Mouse (Mus musculus) megakaryocyte, embryonic 14.5 days (primary cell): ENCODE measurements at regions not wholly inside any gene's neighbourhood (a gene's known extent, or its start where the extent isn't known, plus 50 kb on each side); places are given as distances from the start of the nearest gene placed in this dataset.

Source experiments
- H3K27me3 ChIP-seq: replicated peaks from 2 replicates; pipeline ENCODE3; 2012; ENCODE audit warnings: inconsistent platforms
- H3K36me3 ChIP-seq: replicated peaks from 2 replicates; pipeline ENCODE3; 2012; ENCODE audit warnings: low read length, inconsistent platforms, mixed read lengths
- H3K4me1 ChIP-seq: 2 replicates; pipeline ENCODE4 v1.6.1; 2012; ENCODE audit warnings: inconsistent platforms
- H3K4me3 ChIP-seq: replicated peaks from 2 replicates; pipeline ENCODE3; 2012; ENCODE audit warnings: moderate library complexity, mild to moderate bottlenecking, inconsistent platforms
- H3K9me3 ChIP-seq: 2 replicates; pipeline ENCODE4 v1.6.1; 2012; ENCODE audit warnings: inconsistent platforms
- FLI1 ChIP-seq: IDR thresholded peaks from 2 replicates; pipeline ENCODE4 v1.6.1; 2012; ENCODE audit warnings: low read length, inconsistent platforms, mixed read lengths
- GATA1 ChIP-seq: IDR thresholded peaks from 3 replicates; pipeline ENCODE4 v1.6.1; 2012; ENCODE audit warnings: mixed read lengths, low read length, inconsistent platforms, borderline replicate concordance

DNA sequence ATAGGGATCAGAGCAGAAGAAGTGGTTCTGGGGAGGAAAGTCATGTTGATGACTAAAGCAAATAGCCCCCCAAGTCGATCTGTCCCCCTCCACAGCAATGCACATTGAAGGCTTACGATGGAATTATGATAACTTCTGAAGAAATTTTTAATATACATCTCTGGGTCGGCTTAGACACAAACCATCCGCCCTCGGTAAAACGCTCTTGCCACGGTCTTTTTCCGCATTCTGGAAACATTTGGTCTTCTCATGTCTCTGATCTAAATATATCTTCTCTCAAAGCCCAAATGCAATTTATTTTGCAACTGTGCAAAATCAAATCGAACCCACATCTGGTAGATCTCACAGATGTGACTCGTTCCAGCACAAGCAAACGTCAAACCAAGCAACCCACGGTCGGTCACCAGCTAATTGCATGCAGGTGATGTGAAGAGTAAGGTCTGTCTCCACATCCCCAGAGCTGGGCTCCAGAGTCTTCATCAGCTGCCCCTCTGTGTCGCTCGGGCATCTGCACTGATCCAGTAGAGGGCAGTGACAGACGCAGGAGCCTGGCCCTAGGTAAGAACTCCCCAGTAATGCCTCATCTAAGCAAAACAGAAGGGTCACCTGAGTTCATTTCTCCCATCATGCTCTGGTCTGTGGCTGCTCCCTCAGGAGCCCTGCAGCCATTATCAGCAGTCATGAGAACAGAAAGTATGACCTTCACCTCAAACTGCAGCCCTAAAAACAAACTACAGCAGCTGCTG lies 79.5 kb upstream of the Gm47985 start:
- Histone ChIP-seq H3K4me3 (no peak overlapping the region), H3K4me1 (peaks cover 6% of the 10 kb centered on the region), H3K9me3 (no peaks in the 10 kb centered on the region), H3K27me3 (no peaks in the 10 kb centered on the region), H3K36me3 (no peaks in the 10 kb centered on the region)
- no peak for TF ChIP-seq GATA1

DNA sequence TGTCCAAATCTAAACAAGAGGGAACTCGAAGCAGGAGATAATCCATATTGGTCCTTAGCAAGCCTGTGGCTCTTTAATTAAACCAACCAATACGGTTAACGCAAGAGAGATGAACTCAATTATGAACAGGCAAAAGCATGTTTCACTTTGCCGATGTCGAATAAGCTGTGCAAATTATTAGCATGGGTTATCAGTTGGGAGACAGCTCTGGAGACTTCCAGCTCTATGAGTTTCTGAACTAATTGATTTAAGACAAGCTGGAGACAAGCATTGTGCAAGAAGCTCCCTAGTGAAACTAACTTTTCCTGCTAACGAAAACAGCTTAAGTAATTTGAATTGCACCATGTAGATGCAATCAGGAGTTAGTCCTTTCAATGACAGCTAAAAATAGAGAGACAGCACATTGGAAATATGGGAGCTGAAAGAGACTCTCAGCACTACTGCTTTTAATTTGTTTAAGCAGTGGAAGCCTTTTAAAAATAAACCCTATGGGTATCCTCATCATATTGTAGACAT lies 78.8 kb upstream of the Gm47985 start:
- TF ChIP-seq FLI1 (no peak), GATA1 (no peak)
- Histone ChIP-seq H3K4me3 (no peak overlapping the region), H3K4me1 (peaks cover 6% of the 10 kb centered on the region), H3K9me3 (no peaks in the 10 kb centered on the region), H3K36me3 (no peaks in the 10 kb centered on the region), H3K27me3 (no peaks in the 10 kb centered on the region)

DNA sequence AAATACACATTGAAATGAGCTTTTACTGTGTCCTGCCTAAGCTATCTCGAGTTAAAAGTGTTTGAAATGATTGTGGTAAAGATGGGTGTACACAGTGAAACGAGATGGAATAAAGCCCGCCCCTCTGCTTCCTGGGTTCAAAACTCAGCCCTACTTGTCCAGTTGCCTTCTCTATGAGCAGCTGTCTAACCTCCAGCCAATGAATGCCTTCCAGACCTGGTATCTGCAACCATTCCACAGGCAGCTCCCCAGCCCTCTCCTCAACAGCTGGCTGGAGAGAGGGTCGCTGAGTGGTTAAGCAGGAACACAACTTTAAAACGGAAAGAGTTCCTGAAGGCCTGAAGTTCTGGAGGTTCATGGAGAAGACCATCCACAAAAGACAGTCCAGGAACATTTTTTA lies 78.0 kb upstream of the Gm47985 start:
- Histone ChIP-seq H3K27me3 (no peaks in the 10 kb centered on the region), H3K9me3 (no peaks in the 10 kb centered on the region), H3K4me1 (peaks cover 6% of the 10 kb centered on the region), H3K4me3 (no peak overlapping the region), H3K36me3 (no peaks in the 10 kb centered on the region)
- no peak for TF ChIP-seq GATA1
- TF ChIP-seq FLI1, result no peak

DNA sequence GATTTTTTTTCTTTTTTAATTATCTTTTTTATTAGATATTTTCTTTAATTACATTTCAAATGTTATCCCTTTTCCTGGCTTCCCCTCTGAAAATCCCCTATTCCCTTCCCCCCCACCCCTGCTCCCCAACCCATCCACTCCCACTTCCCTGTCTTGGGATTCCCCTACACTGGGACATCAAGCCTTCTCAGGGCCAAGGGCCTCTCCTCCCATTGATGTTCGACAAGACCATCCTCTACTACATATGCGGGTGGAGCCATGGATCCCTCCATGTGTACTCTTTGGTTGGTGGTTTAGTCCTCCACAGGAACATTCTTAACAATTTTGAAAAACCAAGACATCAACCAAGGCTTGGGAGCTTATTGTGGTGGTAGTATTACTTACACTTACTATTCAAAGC lies 77.5 kb upstream of the Gm47985 start:
- Histone ChIP-seq H3K27me3 (no peaks in the 10 kb centered on the region), H3K9me3 (no peaks in the 10 kb centered on the region), H3K4me1 (peaks cover 6% of the 10 kb centered on the region), H3K4me3 (no peak overlapping the region), H3K36me3 (no peaks in the 10 kb centered on the region)
- TF ChIP-seq FLI1, result no peak
- TF ChIP-seq GATA1, result no peak

DNA sequence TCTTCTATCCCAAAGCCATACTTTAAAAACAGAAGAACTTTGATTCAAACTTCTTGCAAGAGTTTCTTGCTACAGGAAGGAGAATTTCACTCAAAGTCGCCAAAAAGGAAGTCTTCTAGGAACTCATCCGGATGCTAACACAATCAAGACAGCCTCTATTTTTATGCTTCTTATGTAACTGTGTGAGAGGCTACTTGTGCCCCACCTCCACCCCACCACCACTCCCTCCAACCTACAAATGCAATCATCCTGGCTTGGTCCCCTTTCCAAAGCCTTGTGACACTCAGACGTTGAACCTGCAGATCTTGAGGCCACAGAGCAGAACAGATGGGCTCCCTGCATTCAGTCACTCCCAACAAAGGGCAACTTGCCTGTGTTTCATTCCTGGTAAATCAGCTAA lies 77.1 kb upstream of the Gm47985 start:
- H3K4me1 ChIP-seq, result peaks cover 6% of the 10 kb centered on the region
- no peaks in the 10 kb centered on the region for H3K27me3 ChIP-seq
- no peak for TF ChIP-seq FLI1
- no peak for TF ChIP-seq GATA1
- H3K9me3 ChIP-seq, result no peaks in the 10 kb centered on the region
- H3K36me3 ChIP-seq, result no peaks in the 10 kb centered on the region
- H3K4me3 ChIP-seq, result no peak overlapping the region

DNA sequence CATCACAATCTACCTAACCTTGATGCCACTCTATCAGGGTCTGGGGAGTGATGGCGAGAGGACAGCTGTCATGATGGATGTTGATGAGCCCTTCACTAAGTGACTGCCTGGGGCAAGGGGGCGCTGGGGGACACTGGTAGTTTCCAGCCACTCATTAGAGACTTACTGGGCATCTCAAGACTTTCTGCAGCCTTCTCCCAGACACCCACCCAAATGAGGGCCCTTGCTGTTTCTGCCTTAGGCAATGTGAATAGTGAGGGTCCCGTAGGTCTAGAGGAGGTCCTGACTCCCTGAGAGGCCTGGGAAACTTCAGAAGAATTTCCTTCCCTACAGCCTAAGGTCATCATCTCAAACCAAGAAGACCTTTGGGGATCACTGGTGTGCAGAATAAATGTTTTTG lies 74.9 kb upstream of the Gm47985 start:
- H3K36me3 ChIP-seq, result no peaks in the 10 kb centered on the region
- peaks cover 6% of the 10 kb centered on the region for H3K4me1 ChIP-seq
- H3K4me3 ChIP-seq, result no peak overlapping the region
- TF ChIP-seq FLI1 (no peak), GATA1 (no peak)
- H3K27me3 ChIP-seq, result peaks cover 2% of the 10 kb centered on the region
- H3K9me3 ChIP-seq, result no peaks in the 10 kb centered on the region

DNA sequence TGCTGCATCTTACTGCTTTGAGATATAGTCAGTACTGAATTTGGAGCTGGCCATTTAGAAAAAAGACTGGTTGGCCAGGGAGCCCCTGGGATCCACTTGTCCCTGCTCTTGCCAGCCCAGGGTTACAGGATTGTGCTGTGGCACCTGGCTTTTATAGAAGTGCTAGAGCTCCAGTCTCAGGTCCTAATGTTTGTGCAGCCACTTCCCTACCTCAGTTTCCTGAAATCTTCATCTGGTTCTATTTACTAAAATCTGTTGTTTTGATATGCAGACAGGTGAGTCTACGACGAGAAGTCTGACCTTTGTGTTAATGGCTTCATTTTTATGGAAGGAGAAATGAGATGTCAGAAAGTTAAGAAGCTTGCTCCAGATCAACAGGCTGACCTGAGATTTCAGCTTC lies 73.0 kb upstream of the Gm47985 start:
- H3K4me3 ChIP-seq, result no peak overlapping the region
- peaks cover 2% of the 10 kb centered on the region for H3K27me3 ChIP-seq
- H3K4me1 ChIP-seq, result peaks cover 6% of the 10 kb centered on the region
- H3K9me3 ChIP-seq, result no peaks in the 10 kb centered on the region
- no peaks in the 10 kb centered on the region for H3K36me3 ChIP-seq
- TF ChIP-seq GATA1 (no peak), FLI1 (no peak)

DNA sequence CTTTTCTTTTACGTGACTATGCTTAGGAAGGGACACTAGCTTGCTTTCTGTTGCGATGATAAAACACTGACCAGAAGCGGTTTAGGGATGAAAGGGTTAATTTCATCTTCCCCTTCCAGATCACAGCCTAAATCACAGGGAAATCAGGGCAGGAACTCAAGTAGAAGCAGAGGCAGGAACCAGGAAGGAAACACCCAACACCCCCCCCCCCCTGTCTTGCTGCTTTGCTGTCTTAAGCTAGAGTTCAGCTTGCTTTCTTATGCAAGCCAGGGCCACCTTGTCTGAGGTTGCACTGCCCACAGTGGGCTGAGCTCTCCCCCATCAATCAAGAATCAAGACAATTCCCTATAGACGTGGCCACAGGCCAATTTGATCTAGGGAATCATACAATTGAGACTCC lies 71.9 kb upstream of the Gm47985 start:
- Histone ChIP-seq H3K4me3 (no peak overlapping the region), H3K4me1 (peaks cover 3% of the 10 kb centered on the region), H3K36me3 (no peaks in the 10 kb centered on the region), H3K9me3 (no peaks in the 10 kb centered on the region), H3K27me3 (peaks cover 2% of the 10 kb centered on the region)
- no peak for TF ChIP-seq FLI1
- no peak for TF ChIP-seq GATA1

DNA sequence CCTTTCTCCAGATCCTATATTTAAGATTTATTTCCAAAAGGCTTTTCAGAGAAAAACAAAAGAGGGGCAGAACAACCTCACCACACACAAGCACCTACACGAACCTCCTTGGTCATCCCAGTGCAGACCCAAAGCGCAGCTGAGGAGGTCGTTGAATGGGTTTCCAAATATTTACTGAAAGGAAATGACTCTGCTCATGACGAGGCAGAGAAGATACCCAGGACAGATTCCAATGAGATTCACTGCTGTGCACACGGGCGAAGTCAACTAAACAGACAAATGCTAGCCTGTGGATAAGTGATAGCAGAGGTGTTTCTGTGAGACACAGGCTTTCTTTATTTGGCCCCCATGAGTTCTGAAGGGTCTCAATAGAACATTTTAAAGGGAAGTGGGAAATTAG lies 70.7 kb upstream of the Gm47985 start:
- no peaks in the 10 kb centered on the region for H3K9me3 ChIP-seq
- TF ChIP-seq GATA1 (no peak), FLI1 (no peak)
- H3K27me3 ChIP-seq, result peaks cover 2% of the 10 kb centered on the region

DNA sequence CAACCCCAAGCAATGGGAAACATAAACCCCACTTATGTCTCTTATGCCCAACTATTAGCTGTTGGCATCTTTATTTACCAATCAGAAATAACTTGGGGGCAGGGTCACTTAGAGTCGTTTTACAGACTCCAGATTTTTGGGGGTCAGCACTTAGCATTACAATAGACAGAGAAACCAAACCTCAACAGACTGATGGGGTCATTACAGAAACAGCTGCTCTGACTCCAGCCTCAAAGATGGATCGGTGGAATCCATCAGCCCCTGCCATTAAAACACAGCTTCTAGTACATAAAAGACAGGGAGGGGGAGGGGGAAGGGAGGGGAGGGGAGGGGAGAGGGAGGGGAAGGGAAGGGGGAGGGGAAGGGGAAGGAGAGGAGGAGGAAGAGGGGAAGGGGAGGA lies 69.9 kb upstream of the Gm47985 start:
- no peaks in the 10 kb centered on the region for H3K9me3 ChIP-seq
- TF ChIP-seq GATA1 (no peak), FLI1 (no peak)
- H3K4me1 ChIP-seq, result no peaks in the 10 kb centered on the region
- peaks cover 2% of the 10 kb centered on the region for H3K27me3 ChIP-seq
- H3K4me3 ChIP-seq, result no peak overlapping the region
- H3K36me3 ChIP-seq, result no peaks in the 10 kb centered on the region

More for the DNA sequence above, 70.7 kb upstream of the Gm47985 start:
- no peak overlapping the region for H3K4me3 ChIP-seq
- no peaks in the 10 kb centered on the region for H3K36me3 ChIP-seq
- no peaks in the 10 kb centered on the region for H3K4me1 ChIP-seq

DNA sequence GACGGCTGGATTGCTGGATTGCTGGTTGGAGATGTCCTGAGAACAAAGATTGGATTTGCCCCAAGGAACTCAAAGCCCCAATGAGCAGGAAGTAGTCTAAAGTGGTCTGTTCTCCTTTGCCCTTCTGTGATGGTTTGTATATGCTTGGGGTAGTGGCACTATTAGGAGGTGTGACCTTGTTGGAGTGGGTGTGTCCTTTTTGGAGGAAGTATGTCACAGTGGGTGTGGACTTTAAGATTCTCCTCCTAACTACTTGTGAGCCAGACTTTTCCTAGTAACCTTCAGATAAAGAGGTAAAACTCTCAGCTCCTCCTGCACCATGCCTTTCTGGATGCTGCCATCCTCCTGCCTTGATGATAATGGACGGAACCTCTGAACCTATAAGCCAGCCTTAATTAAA lies 69.1 kb upstream of the Gm47985 start:
- TF ChIP-seq GATA1 (no peak), FLI1 (no peak)
- Histone ChIP-seq H3K9me3 (no peaks in the 10 kb centered on the region), H3K4me1 (no peaks in the 10 kb centered on the region), H3K36me3 (no peaks in the 10 kb centered on the region), H3K27me3 (peaks cover 2% of the 10 kb centered on the region), H3K4me3 (no peak overlapping the region)
